Mouse (Mus musculus): Measurements from ENCODE around the gene Mblac2. TPM values are rescaled to one million over a fixed set of nuclear protein-coding genes. Genes with fewer than 3 reads are reported as not detected.

The Mblac2 gene
- polyA plus RNA-seq, 1 experiment: 1.0 TPM

DNA sequence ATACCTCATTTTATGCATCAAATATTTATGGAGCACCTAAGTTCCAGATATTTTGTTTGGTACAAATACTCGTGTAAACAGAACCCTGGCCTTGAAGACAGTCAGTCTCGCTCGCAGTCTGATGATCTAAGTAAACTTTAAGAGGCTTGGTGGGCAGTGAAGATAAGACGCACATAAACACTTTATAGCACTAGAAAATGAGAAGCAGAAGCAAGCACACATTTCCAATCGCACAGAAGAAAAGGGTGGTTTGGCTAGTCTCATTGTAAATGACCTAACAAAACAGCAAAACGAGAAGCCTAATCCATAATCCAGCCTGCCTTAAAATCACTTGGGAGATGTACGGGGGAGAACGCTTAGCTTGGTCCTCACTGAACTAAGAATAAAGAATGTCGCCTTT lies 71.3 kb downstream of the Mblac2 start:
- TF ChIP-seq GATA1 (IDR thresholded peaks at IDR 0.05; ENCODE audit: low read length): no peak

DNA sequence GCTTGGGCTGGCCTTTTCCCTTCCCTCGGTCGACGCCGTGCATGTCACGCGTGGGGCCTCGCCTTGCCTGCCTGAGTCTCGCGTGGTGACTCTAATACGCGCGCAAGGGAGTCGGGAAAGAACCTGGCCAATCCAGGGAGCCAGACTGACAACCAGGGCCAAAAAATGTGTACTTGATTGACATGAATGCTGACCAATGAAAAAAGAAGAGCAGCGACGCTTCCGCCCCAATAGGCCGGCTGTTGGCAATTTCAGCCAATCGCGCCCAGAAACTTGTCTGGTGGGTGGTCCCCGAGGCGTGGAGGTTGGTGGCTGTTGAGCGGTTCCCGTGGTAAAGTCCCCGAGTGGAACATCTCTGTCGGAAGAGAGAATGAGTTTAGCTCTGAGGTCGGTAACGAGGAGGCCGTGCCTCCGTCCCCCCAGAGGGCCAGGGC lies 71.8 kb downstream of the Mblac2 start, which contains the start of gene Cetn3:
Cetn3 (plus strand) TSS at position 107 of the 434 bp plus-strand sequence.
- TF ChIP-seq GATA1 (IDR thresholded peaks at IDR 0.05; ENCODE audit: low read length): no peak

DNA sequence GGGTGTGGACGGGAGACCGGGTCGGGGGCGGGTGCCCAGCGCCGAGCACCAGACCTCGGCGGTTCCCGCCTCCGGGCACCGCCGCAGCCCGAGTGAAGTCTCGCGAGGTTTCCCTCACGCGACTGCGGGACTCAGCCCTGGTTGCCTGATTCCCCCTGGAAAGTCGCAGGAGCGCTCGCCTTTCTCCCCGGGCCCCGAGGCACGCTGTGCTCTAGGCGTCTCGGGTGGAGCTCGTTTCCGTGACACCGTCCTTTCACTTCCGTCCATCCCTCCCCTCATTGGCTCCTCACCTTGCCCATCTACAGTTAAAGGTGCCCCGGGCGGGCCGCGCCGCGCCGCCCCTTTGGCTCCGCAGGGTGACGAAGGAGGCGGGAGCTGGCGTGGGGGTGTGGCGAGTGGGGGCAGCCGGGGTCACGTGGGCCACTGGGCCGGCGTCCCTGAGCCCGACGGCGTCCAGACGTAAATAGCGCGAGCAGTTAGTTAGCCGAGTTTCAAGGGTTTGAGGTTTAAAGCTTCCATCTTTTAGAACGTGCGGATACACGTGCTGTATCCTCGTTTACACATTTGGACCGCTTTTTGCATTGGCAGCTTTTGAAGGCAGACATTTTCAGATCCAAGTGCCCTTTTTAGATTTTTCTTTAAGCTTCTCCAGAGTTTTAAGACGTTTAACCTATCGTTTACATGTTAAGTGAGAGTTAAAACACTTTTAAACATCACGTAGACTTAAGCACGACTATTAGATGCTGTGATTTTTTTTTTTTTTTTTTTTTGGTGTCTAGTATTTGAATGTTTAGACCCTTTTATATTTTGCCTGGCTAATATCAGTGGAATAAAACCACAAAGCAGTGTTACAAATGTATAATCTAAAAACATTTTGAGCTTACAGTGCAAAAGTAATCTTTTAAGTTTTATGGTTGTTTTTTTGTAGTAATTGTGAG lies 72.5 kb downstream of the Mblac2 start:
- no peak for TF ChIP-seq GATA1 (IDR thresholded peaks at IDR 0.05; ENCODE audit: low read length)

DNA sequence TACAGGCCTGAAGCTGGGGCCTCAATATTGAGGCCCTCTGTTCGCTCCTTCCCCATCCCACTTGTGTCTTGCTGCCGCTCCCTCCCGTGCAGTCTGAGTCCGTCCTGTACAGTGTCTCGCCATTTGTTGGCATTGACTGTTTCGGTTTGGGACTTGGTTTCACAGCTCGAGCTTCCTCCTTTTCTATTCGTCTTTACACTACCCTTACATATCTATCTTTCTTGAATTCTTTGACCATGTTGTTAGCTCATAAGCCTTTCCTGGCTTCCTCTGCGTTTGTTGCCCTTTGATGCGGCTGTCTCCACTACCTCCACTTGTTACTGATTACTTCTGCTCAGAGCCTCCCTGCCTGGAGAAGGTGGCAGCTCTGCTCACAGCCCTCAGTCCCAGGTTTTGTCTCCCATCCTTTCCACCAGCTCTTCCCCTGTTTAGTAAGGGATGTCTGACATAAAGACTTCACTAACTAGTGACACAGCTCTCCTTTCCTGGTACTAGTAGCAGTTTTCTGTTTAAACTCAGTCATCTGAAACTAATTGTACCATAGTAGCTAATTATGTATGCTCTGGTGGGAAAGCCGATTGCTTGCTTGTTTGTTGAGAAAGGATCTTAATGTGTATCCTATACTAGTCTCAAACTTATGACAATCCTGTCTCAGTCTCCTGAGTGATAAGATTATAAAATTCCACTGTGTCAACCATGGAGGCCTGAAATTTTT lies 74.8 kb downstream of the Mblac2 start:
- no peak for TF ChIP-seq GATA1 (IDR thresholded peaks at IDR 0.05; ENCODE audit: low read length)

DNA sequence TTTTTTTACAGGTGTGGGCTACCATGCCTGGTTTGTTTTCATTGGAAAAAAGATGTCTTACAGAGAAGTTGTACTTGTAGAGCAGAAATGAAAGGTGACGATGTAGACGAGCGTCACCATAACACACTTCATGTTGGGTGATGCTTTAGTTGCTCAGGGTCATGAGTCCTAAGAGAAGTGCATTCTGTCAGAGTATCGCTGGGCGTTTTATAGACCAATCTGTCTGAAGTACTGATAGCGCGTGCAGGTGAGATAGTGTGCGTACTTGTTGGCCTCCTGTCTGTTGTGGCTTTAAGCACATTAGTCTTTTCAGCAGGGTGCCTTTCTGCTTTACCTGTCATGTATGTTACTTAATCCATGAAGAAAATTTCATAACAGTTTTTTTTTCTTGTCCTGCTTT lies 79.0 kb downstream of the Mblac2 start:
- no peak for TF ChIP-seq GATA1 (IDR thresholded peaks at IDR 0.05; ENCODE audit: low read length)

DNA sequence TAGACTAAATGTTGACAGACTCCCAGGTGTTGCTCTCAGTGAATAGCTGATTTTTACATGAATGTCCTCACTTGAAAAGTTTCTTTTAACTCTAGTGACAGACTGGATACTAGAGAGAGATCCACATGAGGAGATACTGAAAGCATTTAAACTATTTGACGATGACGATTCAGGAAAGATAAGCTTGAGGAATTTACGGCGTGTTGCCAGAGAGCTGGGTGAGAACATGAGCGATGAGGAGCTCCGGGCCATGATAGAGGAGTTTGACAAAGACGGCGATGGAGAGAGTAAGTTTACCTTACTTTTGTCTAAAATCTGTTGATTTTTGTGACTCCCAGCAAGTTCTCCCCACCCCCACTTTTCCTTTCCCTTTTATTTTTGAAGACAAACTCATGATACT lies 80.7 kb downstream of the Mblac2 start:
- no peak for TF ChIP-seq GATA1 (IDR thresholded peaks at IDR 0.05; ENCODE audit: low read length)

DNA sequence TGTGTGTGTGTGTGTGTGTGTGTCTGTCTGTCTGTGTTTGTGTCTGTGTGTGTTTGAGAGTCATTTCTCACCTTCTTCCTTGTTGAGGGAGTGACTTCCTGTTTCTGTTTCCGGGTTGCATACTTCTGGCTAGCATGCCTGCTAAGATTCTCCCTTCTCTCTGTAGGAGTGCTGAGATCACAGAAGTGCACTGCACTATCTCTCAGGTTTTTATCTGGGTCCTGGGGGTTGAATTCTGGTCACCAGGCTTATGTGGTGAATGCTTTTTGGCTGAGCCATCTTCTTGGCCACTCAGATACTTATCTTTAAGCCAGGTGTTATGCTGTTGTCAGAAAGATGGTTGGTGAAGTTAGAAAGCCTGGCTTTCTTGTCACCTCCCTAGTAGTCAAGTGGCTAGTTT lies 82.7 kb downstream of the Mblac2 start:
- TF ChIP-seq GATA1 (IDR thresholded peaks at IDR 0.05; ENCODE audit: low read length): no peak

DNA sequence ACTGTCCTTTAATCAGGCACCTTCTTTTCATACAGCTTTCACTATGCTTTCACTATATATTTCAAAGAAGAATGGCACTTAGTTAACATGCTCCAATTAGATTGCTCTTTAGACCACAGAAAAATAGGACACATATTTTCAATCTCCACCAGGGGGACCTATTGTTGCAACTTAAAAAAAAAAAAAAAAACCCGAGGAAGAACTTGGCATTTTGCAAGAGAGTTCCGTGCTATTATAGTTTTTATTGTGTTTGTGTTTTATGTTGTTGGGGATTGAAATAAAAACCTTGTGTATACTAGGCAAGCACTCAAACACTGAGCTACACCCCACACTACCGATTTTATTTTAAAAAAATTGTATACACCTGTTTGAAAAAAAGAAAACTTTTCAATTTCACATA lies 90.0 kb downstream of the Mblac2 start:
- no peak for TF ChIP-seq GATA1 (IDR thresholded peaks at IDR 0.05; ENCODE audit: low read length)

Other genes with a start within 250 kb of the Mblac2 start
- gene Adgrv1, start 78.2 kb upstream of the Mblac2 start, polyA plus RNA-seq (2012): not detected in 2 replicates
- gene Lysmd3, start 53.7 kb upstream of the Mblac2 start, polyA plus RNA-seq (2012): 3.3 and 4.3 TPM in 2 replicates
- gene Polr3g, start 328 bp upstream of the Mblac2 start, polyA plus RNA-seq (2012): 0.83 and 1.6 TPM in 2 replicates
- gene Cetn3, start 71.7 kb downstream of the Mblac2 start, polyA plus RNA-seq (2012): 4.5 and 6.5 TPM in 2 replicates